Mouse (Mus musculus): Measurements from ENCODE around the gene Erv3.

GRCm38 (mm10) chr2:131906846-131907245, 47.3 kb upstream of the Erv3 start:
- TF ChIP-seq POLR2A (IDR thresholded peaks at IDR 0.05; ENCODE audit: low read depth, low read length) (no peak), CTCF (conservative IDR thresholded peaks at IDR 0.05 in 1 of 2, IDR thresholded peaks at IDR 0.05 in 1 of 2; ENCODE audit: low read depth in 2 of 2, low read length in 2 of 2) (no peak), E2F4 (IDR thresholded peaks at IDR 0.05; ENCODE audit: insufficient replicate concordance, low read depth, low read length) (no peak), CHD2 (IDR thresholded peaks at IDR 0.05; ENCODE audit: low read length) (no peak), ZMIZ1 (IDR thresholded peaks at IDR 0.05; ENCODE audit: low read depth, low read length) (no peak), EP300 (IDR thresholded peaks at IDR 0.05; ENCODE audit: low read length) (no peak), POLR2AphosphoS2 (IDR thresholded peaks at IDR 0.05; ENCODE audit: low read depth, low read length) (no peak), SIN3A (IDR thresholded peaks at IDR 0.05; ENCODE audit: low read length) (no peak), USF2 (conservative IDR thresholded peaks at IDR 0.05; ENCODE audit: low read depth, low read length) (no peak), JUN (IDR thresholded peaks at IDR 0.05; ENCODE audit: insufficient read depth, low read depth, low read length) (no peak), MYC (IDR thresholded peaks at IDR 0.05; ENCODE audit: low read depth, low read length) (no peak), TBP (conservative IDR thresholded peaks at IDR 0.05; ENCODE audit: low read depth, low read length) (no peak), ZNF384 (IDR thresholded peaks at IDR 0.05; ENCODE audit: low read depth, low read length) (no peak), ELF1 (IDR thresholded peaks at IDR 0.05; ENCODE audit: low read depth, low read length) (no peak)
